ENCODE assay signal across 10 mouse cellular contexts in the genomic region with DNA sequence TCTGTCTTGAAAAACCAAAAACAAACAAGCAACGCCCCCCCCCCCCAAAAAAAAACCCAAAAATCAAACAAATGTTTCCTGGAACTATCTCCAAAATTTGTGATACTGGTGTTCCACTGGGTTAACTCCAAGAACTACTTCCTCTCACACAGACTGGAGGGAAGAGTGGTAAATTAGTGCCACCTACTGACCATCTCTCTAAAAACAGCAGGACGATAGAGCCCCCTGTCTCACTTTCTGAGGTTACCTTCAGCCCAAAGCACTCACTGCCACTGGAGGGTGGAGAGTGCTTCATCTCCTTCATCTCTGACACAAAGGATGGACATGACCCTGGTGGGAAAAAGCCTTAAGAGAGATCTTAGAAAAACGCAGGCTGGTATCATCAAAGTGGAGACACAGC. TPM values are rescaled to one million over a fixed set of nuclear protein-coding genes. Genes with fewer than 3 reads are reported as not detected.
DNase-seq lines count a peak whose midpoint lies in the region; ATAC-seq and TF ChIP-seq lines count a peak whose summit lies in the region.
"Had no signal": no experiment of that assay in that cellular context is flagged by ENCODE, and none has a peak within 500 bp of the region (broad histone marks: within the 10 kb centered on the region; RNA-seq: fewer than 3 reads in every experiment).

No protein-coding gene starts in this region.

- H3K36me3 ChIP-seq in kidney, postnatal 0 days (ENCODE audit: insufficient read depth, low read length), result no peaks in the 10 kb centered on the region
- H3K36me3 ChIP-seq in stomach, embryonic 14.5 days (ENCODE audit: control insufficient read depth, insufficient read depth, low read length), result no peaks in the 10 kb centered on the region
- H3K36me3 ChIP-seq: embryonic facial prominence, embryonic 15.5 days had no signal

- no peak overlapping the region for H3K4me3 ChIP-seq in kidney, postnatal 0 days (replicated peaks; ENCODE audit: low read depth, low read length)
- no peak overlapping the region for H3K4me3 ChIP-seq in stomach, embryonic 14.5 days (ENCODE audit: low read depth, low read length)
- H3K4me3 ChIP-seq: embryonic facial prominence, embryonic 15.5 days had no signal

- no peaks in the 10 kb centered on the region for H3K9me3 ChIP-seq in kidney, postnatal 0 days (replicated peaks; ENCODE audit: low read length)
- H3K9me3 ChIP-seq in stomach, embryonic 14.5 days (ENCODE audit: control insufficient read depth, low read depth, low read length), result no peaks in the 10 kb centered on the region
- H3K9me3 ChIP-seq: embryonic facial prominence, embryonic 15.5 days had no signal

- 4% methylated on average over 3 of the region's 3 CpGs for WGBS in kidney, postnatal 0 days
- whole genome bisulfite sequencing in stomach, embryonic 14.5 days, result under 1% methylated on average over 3 of the region's 3 CpGs

- intact Hi-C loops in heart, postnatal 25 days (cut with DNase I), result loop anchor here (1.0 to 2.0 kb wide), 3 partner anchors 56 to 150 kb away; no protein-coding TSS in a partner anchor

- TF ChIP-seq CTCF in kidney, postnatal 0 days (IDR thresholded peaks at IDR 0.05; ENCODE audit: low read depth), result peak; percentile 83

- H3K27ac ChIP-seq in kidney, postnatal 0 days, result no peak overlapping the region
- no peak overlapping the region for H3K27ac ChIP-seq in stomach, embryonic 14.5 days (ENCODE audit: low read length)
- H3K27ac ChIP-seq: embryonic facial prominence, embryonic 15.5 days; macrophage had no signal

- peak; percentile 90 for DNase-seq in heart, adult 11 months
- DNase-seq in heart, postnatal 25 days (ENCODE audit: low spot score), result no peak
- peak; percentile 40 to 56 for DNase-seq in right cerebral cortex, postnatal 10 days (ENCODE audit: low spot score in 2 of 2)
- DNase-seq in right cerebral cortex, postnatal 25 days, result no peak
- peak; percentile 84 for DNase-seq in embryo, embryonic 10.5 days (ENCODE audit: low spot score)
- peak; percentile 90 for DNase-seq in kidney, postnatal 0 days (ENCODE audit: low spot score)
- no peak for DNase-seq in urinary bladder, postnatal 25 days (ENCODE audit: low spot score)

- H3K27me3 ChIP-seq in kidney, postnatal 0 days (ENCODE audit: insufficient read depth, low read length), result no peaks in the 10 kb centered on the region
- H3K27me3 ChIP-seq in stomach, embryonic 14.5 days (ENCODE audit: control insufficient read depth, insufficient read depth, low read length), result no peaks in the 10 kb centered on the region

- no peak overlapping the region for H3K4me2 ChIP-seq in kidney, postnatal 0 days (ENCODE audit: low read length)
- no peak overlapping the region for H3K4me2 ChIP-seq in stomach, embryonic 14.5 days (replicated peaks; ENCODE audit: low read depth, low read length)
- H3K4me2 ChIP-seq: embryonic facial prominence, embryonic 15.5 days had no signal

- no peaks in the 10 kb centered on the region for H3K4me1 ChIP-seq in kidney, postnatal 0 days (replicated peaks; ENCODE audit: insufficient read depth, low read length)
- H3K4me1 ChIP-seq in stomach, embryonic 14.5 days (ENCODE audit: control insufficient read depth, insufficient read depth, low read length), result 0 out of 2 replicates have a peak, but pooled peaks cover 7% of the 10 kb centered on the region
- H3K4me1 ChIP-seq: embryonic facial prominence, embryonic 15.5 days had no signal

- no peak for ATAC-seq in kidney, postnatal 0 days (replicated peaks; ENCODE audit: low FRiP score, low read depth)
- peak; percentile 53; the same call in 1 of the 2 replicates for ATAC-seq in stomach, embryonic 14.5 days (ENCODE audit: insufficient number of reproducible peaks, insufficient read depth, low FRiP score, low read depth)

- H3K9ac ChIP-seq in kidney, postnatal 0 days (ENCODE audit: low read depth, low read length), result no peak overlapping the region
- H3K9ac ChIP-seq in stomach, embryonic 14.5 days (replicated peaks; ENCODE audit: low read depth, low read length), result no peak overlapping the region
- H3K9ac ChIP-seq: embryonic facial prominence, embryonic 15.5 days had no signal

RNA-seq across cellular contexts. Expression of a gene that starts 10.8 kb away (rescaled TPM):
- 100 to 1,000 TPM; 101 to 106 TPM for total RNA-seq in heart, postnatal 25 days (2021)
- 59.5 and 62.3 TPM in 2 replicates for polyA plus RNA-seq in kidney, postnatal 0 days (2015; fragmentation: Nextera tagmentation; extraction: Ambion mirVana)
- 50.7 and 56.7 TPM in 2 replicates for polyA plus RNA-seq in stomach, embryonic 14.5 days (2014; fragmentation: Nextera tagmentation; extraction: Ambion mirVana)

RNA-seq across cellular contexts. Expression of a gene that starts 18.3 kb away (rescaled TPM):
- total RNA-seq in heart, postnatal 25 days (2021), result 1 to 10 TPM; 4.8 to 6.6 TPM
- polyA plus RNA-seq in kidney, postnatal 0 days (2015; fragmentation: Nextera tagmentation; extraction: Ambion mirVana), result 0.33 and 0.51 TPM in 2 replicates
- polyA plus RNA-seq in stomach, embryonic 14.5 days (2014; fragmentation: Nextera tagmentation; extraction: Ambion mirVana), result 0.78 and 1.0 TPM in 2 replicates
- polyA plus RNA-seq: macrophage had no signal

Comparison
In these comparisons a context has a peak if more than half of its experiments do, and no peak if none do; other contexts are left out.
1. DNase-seq: peak in heart, adult 11 months (single experiment), right cerebral cortex, postnatal 10 days (2 of 2), embryo, embryonic 10.5 days (single experiment) and kidney, postnatal 0 days (single experiment); none in heart, postnatal 25 days (single experiment), right cerebral cortex, postnatal 25 days (single experiment) and urinary bladder, postnatal 25 days (single experiment).